Mouse (Mus musculus): ENCODE results near the gene Ppfibp1. TPM values are rescaled to one million over a fixed set of nuclear protein-coding genes. Genes with fewer than 3 reads are reported as not detected.

The Ppfibp1 gene
- polyA plus RNA-seq, 1 experiment from 2014 or later = 68.3 TPM

DNA sequence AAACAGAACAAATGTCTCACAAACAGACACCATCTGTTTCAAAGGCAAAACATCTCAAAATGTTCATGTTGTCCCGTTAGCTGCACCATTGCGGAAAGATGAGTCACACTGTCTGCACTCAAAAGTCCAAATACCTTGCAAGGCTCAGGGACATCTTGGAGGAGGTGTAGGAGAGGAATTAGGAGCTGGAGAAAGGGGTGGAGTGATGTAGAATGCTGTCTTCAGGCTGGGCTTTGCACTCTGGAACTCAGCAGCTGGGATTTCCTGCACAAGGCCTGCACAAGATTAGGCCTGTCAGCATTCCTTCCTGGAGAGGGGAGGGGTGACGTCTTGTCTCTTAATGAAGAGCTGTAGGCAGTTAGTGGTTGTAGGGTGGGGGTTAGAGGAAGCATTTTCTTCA is 96.3 kb downstream of the Ppfibp1 start:
- WGBS = 78% methylated on average over 3 of the region's 3 CpGs
- no peak overlapping the region for H3K9ac ChIP-seq
- no peak overlapping the region for H3K4me2 ChIP-seq
- peaks cover 33% of the 10 kb centered on the region for H3K36me3 ChIP-seq
- no peak overlapping the region for H3K27ac ChIP-seq
- peaks cover 9% of the 10 kb centered on the region for H3K4me1 ChIP-seq
- no peak overlapping the region for H3K4me3 ChIP-seq (replicated peaks)
- no peaks in the 10 kb centered on the region for H3K9me3 ChIP-seq (replicated peaks)
- H3K27me3 ChIP-seq = no peaks in the 10 kb centered on the region
- ATAC-seq (replicated peaks; ENCODE audit: low FRiP score) = no peak

DNA sequence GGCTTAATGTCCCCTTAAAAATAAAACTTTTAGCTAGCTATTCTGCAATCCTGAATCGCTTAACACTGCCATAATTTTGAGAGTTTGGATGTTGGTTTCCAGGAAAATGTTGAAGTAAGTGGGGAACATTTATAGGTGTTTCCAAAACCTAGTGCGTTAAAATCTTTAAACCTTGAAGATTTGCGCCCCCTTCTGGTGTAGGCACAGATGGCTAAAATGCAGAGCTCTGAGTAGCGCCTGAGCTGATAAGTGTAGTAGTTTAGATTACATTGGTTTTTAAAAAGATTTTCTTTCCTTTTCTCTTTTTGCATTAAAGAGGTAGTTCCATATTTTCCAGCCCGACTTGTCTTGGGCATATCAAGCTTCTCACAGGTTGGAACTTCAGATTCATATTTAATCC is 105.9 kb downstream of the Ppfibp1 start:
- no peak overlapping the region for H3K27ac ChIP-seq
- 43% methylated on average over 5 of the region's 5 CpGs for WGBS
- no peak for ATAC-seq (replicated peaks; ENCODE audit: low FRiP score)

DNA sequence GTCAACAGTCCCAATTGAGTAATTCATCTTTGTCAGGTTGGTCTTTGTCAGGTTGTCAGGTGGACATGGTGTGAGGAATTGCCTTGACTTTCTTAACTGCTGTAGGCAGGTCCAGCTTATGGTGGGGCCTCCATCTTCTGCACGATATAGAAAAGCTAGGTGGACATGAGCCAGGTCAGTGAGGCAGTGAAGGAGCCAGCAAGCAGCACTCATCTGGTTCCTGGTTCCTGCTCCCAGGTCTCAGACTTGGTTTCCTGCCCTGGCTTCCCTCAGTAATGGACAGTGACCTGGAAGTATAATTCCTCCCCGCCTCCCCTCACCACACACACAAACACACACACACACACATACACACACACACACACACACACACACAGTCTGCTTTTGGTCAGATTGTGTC is 107.1 kb downstream of the Ppfibp1 start:
- H3K27me3 ChIP-seq = no peaks in the 10 kb centered on the region
- H3K36me3 ChIP-seq = peaks cover 64% of the 10 kb centered on the region
- 87% methylated on average over 2 of the region's 2 CpGs for WGBS
- H3K4me3 ChIP-seq (replicated peaks) = no peak overlapping the region
- H3K9me3 ChIP-seq (replicated peaks) = no peaks in the 10 kb centered on the region
- H3K9ac ChIP-seq = no peak overlapping the region
- no peak overlapping the region for H3K4me2 ChIP-seq
- no peaks in the 10 kb centered on the region for H3K4me1 ChIP-seq
- H3K27ac ChIP-seq = no peak overlapping the region
- no peak for ATAC-seq (replicated peaks; ENCODE audit: low FRiP score)

More for the DNA sequence above, 105.9 kb downstream of the Ppfibp1 start:
- H3K36me3 ChIP-seq = peaks cover 61% of the 10 kb centered on the region
- no peak overlapping the region for H3K4me2 ChIP-seq
- no peaks in the 10 kb centered on the region for H3K27me3 ChIP-seq
- H3K9me3 ChIP-seq (replicated peaks) = no peaks in the 10 kb centered on the region
- no peaks in the 10 kb centered on the region for H3K4me1 ChIP-seq
- H3K4me3 ChIP-seq (replicated peaks) = no peak overlapping the region
- no peak overlapping the region for H3K9ac ChIP-seq

DNA sequence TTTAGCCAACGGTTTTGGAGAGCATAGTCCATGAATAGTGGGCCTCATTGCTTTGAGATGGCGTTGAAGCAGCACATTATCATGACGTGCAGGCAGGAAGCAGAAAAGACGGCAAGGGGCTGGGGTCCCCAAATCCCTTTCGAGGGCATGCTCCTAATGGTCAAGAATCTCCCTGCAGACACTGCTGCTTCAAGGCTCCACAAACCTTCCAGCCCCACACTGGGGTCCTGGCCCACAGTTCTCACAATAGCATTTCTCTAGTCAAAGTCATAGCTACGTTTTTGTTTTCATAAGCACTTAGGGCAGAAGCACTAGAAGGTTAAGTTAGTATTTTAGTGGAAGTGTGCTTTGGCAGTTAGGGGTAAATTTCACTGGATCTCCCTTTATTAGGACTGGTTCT is 107.6 kb downstream of the Ppfibp1 start:
- H3K4me2 ChIP-seq = no peak overlapping the region
- no peak for ATAC-seq (replicated peaks; ENCODE audit: low FRiP score)
- no peaks in the 10 kb centered on the region for H3K9me3 ChIP-seq (replicated peaks)
- peaks cover 65% of the 10 kb centered on the region for H3K36me3 ChIP-seq
- H3K4me1 ChIP-seq = no peaks in the 10 kb centered on the region
- H3K4me3 ChIP-seq (replicated peaks) = no peak overlapping the region
- H3K27ac ChIP-seq = no peak overlapping the region
- no peaks in the 10 kb centered on the region for H3K27me3 ChIP-seq
- no peak overlapping the region for H3K9ac ChIP-seq
- 87% methylated on average over 6 of the region's 6 CpGs for WGBS

DNA sequence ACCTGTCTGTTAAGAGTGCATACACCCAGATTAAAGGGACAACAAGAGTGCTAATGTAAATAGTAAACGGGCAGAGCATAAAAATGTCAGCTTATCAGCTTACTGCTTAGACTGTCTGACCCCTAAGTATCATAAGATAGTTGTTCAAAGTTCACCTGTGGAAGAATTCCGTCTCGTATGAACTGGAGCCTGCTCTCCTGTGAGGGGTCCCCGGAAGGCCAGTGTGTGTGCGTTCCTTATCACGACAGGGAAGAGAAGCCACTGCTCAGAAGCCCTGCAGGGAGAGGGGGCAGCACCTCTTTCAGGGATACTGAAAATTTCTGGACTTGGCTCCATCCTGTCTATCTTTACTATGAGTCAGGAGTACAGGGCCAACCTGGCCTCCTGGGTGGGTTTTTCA is 108.7 kb downstream of the Ppfibp1 start:
- Histone ChIP-seq H3K36me3 (peaks cover 67% of the 10 kb centered on the region), H3K9me3 (replicated peaks) (no peaks in the 10 kb centered on the region), H3K27me3 (no peaks in the 10 kb centered on the region), H3K4me1 (no peaks in the 10 kb centered on the region), H3K4me2 (no peak overlapping the region), H3K4me3 (replicated peaks) (no peak overlapping the region), H3K9ac (no peak overlapping the region), H3K27ac (no peak overlapping the region)
- no peak for ATAC-seq (replicated peaks; ENCODE audit: low FRiP score)
- WGBS = 82% methylated on average over 6 of the region's 6 CpGs

DNA sequence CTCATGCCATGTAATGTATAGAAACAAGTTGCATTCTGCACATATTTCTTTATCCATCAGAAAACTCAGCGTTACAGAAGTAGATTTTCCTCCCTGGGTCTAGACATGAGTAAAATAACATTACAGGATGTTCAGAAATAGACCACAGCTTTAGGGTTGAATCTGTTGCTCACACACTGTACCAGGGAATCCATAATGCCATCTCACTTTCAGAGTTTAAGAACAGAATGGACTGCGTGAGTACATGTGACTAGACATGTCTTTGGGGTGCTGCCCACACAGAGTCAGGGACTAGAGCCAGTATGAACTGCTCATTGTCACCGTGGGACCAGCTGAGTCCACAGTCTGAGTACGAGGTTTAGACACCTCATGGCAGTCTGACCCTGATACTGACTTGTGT is 110.4 kb downstream of the Ppfibp1 start:
- Histone ChIP-seq H3K9me3 (replicated peaks) (no peaks in the 10 kb centered on the region), H3K27ac (no peak overlapping the region), H3K36me3 (peaks cover 68% of the 10 kb centered on the region), H3K27me3 (no peaks in the 10 kb centered on the region), H3K4me3 (replicated peaks) (no peak overlapping the region), H3K4me2 (no peak overlapping the region), H3K9ac (no peak overlapping the region), H3K4me1 (no peaks in the 10 kb centered on the region)
- WGBS = 84% methylated on average over 4 of the region's 4 CpGs
- ATAC-seq (replicated peaks; ENCODE audit: low FRiP score) = no peak

DNA sequence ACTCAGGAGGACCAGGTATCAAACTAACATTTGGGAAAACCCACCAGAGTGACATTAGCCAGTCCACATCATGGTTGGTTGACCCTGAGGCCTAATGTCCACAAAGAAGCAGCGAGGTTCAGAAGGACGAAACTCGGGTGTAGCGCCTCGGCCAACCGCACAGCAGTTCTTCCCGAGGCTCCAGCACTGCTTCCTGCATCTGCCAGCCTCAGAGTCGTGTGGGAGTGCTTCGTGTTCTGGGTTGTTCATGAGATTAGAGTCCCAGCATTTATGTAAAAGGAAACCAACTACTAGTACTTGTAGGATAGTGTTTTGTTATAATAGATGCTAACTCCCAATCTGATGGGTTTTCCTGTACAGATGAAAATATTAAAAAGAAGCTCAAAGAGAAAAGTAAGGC is 111.0 kb downstream of the Ppfibp1 start:
- no peak for ATAC-seq (replicated peaks; ENCODE audit: low FRiP score)
- Histone ChIP-seq H3K27ac (no peak overlapping the region), H3K4me3 (replicated peaks) (no peak overlapping the region), H3K27me3 (no peaks in the 10 kb centered on the region), H3K9me3 (replicated peaks) (no peaks in the 10 kb centered on the region), H3K4me2 (no peak overlapping the region), H3K36me3 (peaks cover 73% of the 10 kb centered on the region), H3K4me1 (no peaks in the 10 kb centered on the region), H3K9ac (no peak overlapping the region)
- 69% methylated on average over 9 of the region's 9 CpGs for WGBS

DNA sequence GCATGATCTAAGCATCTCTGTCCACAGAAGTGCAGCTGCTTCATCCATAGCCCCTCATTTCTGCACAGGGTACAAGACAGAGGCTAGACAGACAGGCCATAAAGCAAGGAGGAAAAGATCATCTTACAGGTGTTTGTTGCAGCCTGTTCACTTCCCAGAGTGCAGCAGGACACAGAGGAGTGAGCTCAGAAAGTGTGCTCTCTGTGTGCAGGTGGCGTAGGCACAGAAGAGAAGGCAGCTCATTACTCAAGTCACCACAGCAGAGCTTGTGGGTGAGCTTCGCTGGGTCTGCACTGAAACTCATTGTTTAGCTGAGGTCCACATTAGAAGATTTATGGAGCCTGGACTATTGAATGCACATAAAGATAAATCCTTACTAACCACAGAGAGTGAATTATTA is 111.5 kb downstream of the Ppfibp1 start:
- 45% methylated on average over 2 of the region's 2 CpGs for WGBS
- H3K4me2 ChIP-seq = no peak overlapping the region
- peak; percentile 60; the same call in 1 of the 2 replicates for ATAC-seq (replicated peaks; ENCODE audit: low FRiP score)
- H3K9me3 ChIP-seq (replicated peaks) = no peaks in the 10 kb centered on the region
- H3K9ac ChIP-seq = no peak overlapping the region
- no peak overlapping the region for H3K27ac ChIP-seq
- peaks cover 77% of the 10 kb centered on the region for H3K36me3 ChIP-seq
- no peak overlapping the region for H3K4me3 ChIP-seq (replicated peaks)
- H3K27me3 ChIP-seq = no peaks in the 10 kb centered on the region
- no peaks in the 10 kb centered on the region for H3K4me1 ChIP-seq

DNA sequence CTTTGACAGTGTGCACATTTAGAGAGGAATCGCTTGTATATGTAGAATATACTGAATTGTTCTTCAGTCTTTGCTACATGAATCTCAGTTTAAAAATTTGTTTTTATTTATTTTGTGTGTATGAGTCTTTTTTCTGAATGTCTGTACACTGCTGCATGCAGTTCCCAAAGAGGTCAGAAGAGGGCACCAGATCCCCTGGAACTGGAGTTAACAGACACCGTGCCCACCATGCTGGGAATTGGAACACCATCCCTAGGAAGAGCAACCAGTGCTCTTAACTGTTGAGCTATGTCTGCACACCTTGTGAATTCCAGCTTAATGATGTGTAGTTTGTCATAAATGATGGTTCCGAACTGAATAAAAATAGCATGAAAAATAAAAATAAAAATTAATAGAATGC is 119.9 kb downstream of the Ppfibp1 start:
- Histone ChIP-seq H3K36me3 (peaks cover 75% of the 10 kb centered on the region), H3K27me3 (no peaks in the 10 kb centered on the region), H3K9ac (no peak overlapping the region), H3K9me3 (replicated peaks) (no peaks in the 10 kb centered on the region), H3K4me1 (no peaks in the 10 kb centered on the region), H3K4me2 (no peak overlapping the region), H3K4me3 (replicated peaks) (no peak overlapping the region), H3K27ac (no peak overlapping the region)
- ATAC-seq (replicated peaks; ENCODE audit: low FRiP score) = no peak
- 67% methylated on average over 3 of the region's 3 CpGs for WGBS

DNA sequence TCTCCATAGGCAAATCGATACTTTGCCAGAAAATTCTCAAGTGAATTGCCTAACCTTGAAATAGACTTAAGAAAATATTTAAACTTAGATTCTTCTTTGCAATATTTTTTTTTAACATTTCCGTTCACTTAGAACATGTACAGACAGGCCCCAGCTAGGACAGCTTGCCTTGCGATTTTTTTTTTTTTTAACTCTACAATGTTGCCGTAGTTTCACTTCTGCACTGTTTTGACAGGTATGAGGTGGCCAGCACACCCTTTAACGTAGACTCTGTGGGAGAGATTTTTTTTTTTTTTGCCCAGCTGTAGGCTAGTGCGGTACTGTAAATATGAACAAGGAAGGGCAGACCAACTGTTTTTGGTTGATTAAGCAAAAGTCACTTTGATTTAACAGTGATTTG is 122.1 kb downstream of the Ppfibp1 start:
- Histone ChIP-seq H3K9me3 (replicated peaks) (no peaks in the 10 kb centered on the region), H3K4me1 (no peaks in the 10 kb centered on the region), H3K27me3 (no peaks in the 10 kb centered on the region), H3K36me3 (peaks cover 78% of the 10 kb centered on the region), H3K9ac (no peak overlapping the region), H3K4me2 (no peak overlapping the region), H3K27ac (no peak overlapping the region), H3K4me3 (replicated peaks) (no peak overlapping the region)
- WGBS = 81% methylated on average over 6 of the region's 6 CpGs
- ATAC-seq (replicated peaks; ENCODE audit: low FRiP score) = no peak

DNA sequence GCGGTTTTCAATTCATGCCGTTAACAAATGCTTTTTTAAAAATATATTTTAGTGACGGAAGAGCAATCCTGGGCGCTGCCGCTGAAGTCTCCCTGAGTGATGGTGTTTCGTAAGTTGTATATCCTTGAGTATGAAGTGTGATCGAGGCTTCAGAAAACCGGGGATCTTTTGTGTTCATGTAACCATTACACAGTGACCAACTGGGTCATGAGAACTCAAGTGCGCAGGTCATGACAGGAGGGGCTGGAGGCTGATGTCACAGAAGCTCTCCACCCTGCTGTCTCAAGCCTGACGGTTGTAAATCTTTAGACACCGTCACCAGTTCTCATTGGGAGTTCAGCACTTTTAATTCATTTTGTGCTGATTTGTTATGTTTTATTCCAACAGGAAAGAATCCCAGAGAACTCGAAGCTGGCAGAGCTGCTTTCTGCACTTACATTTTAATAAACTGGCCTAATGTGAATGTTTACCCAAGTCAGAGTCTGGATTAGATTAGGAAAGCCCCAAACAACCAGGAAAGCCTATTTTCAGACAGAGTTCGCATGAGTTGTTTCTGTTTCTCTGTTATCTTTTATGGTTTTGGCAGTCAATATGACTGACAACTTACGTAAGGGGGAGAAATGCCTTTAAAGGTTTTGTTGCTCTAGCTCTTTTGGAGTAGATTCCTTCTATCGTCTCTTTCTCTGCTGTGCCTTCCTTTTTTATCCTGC is 122.7 kb downstream of the Ppfibp1 start:
- H3K36me3 ChIP-seq = peaks cover 78% of the 10 kb centered on the region
- H3K27me3 ChIP-seq = no peaks in the 10 kb centered on the region
- H3K9ac ChIP-seq = no peak overlapping the region
- no peaks in the 10 kb centered on the region for H3K4me1 ChIP-seq
- no peaks in the 10 kb centered on the region for H3K9me3 ChIP-seq (replicated peaks)
- H3K27ac ChIP-seq = no peak overlapping the region
- WGBS = 76% methylated on average over 15 of the region's 15 CpGs
- ATAC-seq (replicated peaks; ENCODE audit: low FRiP score) = no peak
- H3K4me2 ChIP-seq = no peak overlapping the region
- no peak overlapping the region for H3K4me3 ChIP-seq (replicated peaks)

DNA sequence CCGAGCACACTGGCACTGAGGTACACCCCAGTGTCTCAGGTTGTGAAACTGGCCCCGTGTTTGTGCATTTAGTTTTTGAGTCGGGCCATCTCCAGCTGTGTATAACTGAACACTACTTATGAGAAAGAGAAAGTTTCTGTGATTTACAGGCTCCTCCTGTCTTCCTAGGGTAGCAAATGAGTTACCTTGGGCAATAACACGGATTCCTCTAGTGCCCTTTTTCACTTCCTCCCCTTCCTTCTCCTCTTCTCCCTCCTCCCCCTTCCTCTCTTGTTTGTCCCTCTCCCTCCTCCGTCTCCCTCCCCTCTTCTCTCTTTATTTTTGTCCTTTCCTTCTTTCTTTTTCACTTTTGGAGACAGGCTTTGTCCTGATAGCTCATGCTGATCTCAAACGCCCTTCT is 123.3 kb downstream of the Ppfibp1 start:
- WGBS = 65% methylated on average over 6 of the region's 6 CpGs
- no peak for ATAC-seq (replicated peaks; ENCODE audit: low FRiP score)
- Histone ChIP-seq H3K9ac (no peak overlapping the region), H3K4me3 (replicated peaks) (no peak overlapping the region), H3K36me3 (peaks cover 78% of the 10 kb centered on the region), H3K27ac (no peak overlapping the region), H3K4me1 (no peaks in the 10 kb centered on the region), H3K9me3 (replicated peaks) (no peaks in the 10 kb centered on the region), H3K4me2 (no peak overlapping the region), H3K27me3 (no peaks in the 10 kb centered on the region)

DNA sequence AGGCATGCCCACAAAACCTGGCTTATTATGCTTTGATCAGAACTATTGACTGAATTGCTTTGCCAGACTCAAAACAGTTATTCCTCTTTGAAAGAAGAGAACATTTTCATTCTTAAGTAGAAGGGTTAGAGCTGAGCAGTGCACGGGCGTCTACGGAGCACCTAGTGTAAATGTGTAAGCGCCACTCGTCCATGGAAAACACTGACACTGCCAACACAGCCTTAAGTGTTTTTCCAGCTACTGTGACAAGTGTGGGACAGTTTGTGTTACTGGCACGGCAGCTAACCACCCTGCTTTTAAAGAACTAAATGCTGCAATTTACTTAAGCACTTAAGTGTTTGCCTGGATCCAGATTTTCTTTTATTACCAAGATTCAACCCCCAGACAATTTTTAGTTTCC is 123.7 kb downstream of the Ppfibp1 start:
- no peak overlapping the region for H3K27ac ChIP-seq
- 72% methylated on average over 6 of the region's 6 CpGs for WGBS
- no peak overlapping the region for H3K9ac ChIP-seq
- no peak overlapping the region for H3K4me2 ChIP-seq
- peaks cover 78% of the 10 kb centered on the region for H3K36me3 ChIP-seq
- ATAC-seq (replicated peaks; ENCODE audit: low FRiP score) = no peak
- no peaks in the 10 kb centered on the region for H3K9me3 ChIP-seq (replicated peaks)
- no peaks in the 10 kb centered on the region for H3K27me3 ChIP-seq
- H3K4me1 ChIP-seq = no peaks in the 10 kb centered on the region
- H3K4me3 ChIP-seq (replicated peaks) = no peak overlapping the region
